Comparison of ENCODE assay signal across 27 mouse cellular contexts in the genomic region with DNA sequence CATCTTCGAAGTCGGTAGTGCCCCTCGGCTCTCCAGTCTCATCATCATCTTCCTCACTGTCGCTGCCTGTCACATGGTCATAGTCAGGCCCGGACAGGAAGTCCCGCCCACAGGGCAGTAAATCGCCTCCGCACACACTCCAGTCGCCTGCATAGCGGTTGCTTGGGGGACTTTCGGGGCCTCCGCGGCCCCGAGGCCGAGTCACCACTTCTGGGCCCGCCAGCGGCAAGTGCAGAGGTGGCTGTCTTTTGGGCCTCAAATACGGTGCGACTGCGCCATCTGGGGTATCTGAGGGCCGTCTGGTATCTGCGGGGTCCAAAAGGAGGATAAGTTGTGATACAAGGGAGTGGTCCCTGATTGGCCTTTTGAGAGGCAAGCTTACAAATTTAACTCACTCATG. TPM values are rescaled to one million over a fixed set of nuclear protein-coding genes. Genes with fewer than 3 reads are reported as not detected.
DNase-seq lines count a peak whose midpoint lies in the region; ATAC-seq and TF ChIP-seq lines count a peak whose summit lies in the region.
"Had no signal": no experiment of that assay in that cellular context is flagged by ENCODE, and none has a peak within 500 bp of the region (broad histone marks: within the 10 kb centered on the region; RNA-seq: fewer than 3 reads in every experiment).

No protein-coding gene starts in this region.

- H3K9ac ChIP-seq in heart, embryonic 11.5 days (ENCODE audit: low read depth, low read length): no peak overlapping the region
- no peak overlapping the region for H3K9ac ChIP-seq in ES-Bruce4 (ENCODE audit: low read depth, poor library complexity, severe bottlenecking)
- H3K9ac ChIP-seq: forebrain, embryonic 13.5 days; heart, embryonic 13.5 days; hindbrain, embryonic 12.5 days; hindbrain, embryonic 15.5 days had no signal

- H3K27me3 ChIP-seq in heart, embryonic 11.5 days (ENCODE audit: control insufficient read depth, insufficient read depth, low read length): no peaks in the 10 kb centered on the region
- H3K27me3 ChIP-seq in testis, adult 2 months (ENCODE audit: control insufficient read depth, insufficient read depth, low read length): no peaks in the 10 kb centered on the region
- H3K27me3 ChIP-seq in ES-Bruce4 (ENCODE audit: control insufficient read depth, insufficient read depth, low read length, poor library complexity, severe bottlenecking): no peaks in the 10 kb centered on the region
- H3K27me3 ChIP-seq: forebrain, embryonic 13.5 days; heart, embryonic 13.5 days; hindbrain, embryonic 12.5 days had no signal

- no peak overlapping the region for H3K4me3 ChIP-seq in heart, embryonic 11.5 days (ENCODE audit: low read depth, low read length)
- H3K4me3 ChIP-seq in testis, adult 2 months (ENCODE audit: control insufficient read depth, low read depth, low read length): peak overlapping the region; percentile 72
- peak overlapping the region; percentile 43; the same call in 1 of the 2 replicates for H3K4me3 ChIP-seq in ES-Bruce4 (ENCODE audit: low read depth, low read length)
- H3K4me3 ChIP-seq: forebrain, embryonic 10.5 days; forebrain, embryonic 13.5 days; heart, embryonic 13.5 days; hindbrain, embryonic 12.5 days; hindbrain, embryonic 15.5 days had no signal

- peaks cover 42% of the 10 kb centered on the region for H3K36me3 ChIP-seq in heart, embryonic 11.5 days (ENCODE audit: control insufficient read depth, insufficient read depth, low read length)
- no peaks in the 10 kb centered on the region for H3K36me3 ChIP-seq in testis, adult 2 months (ENCODE audit: control insufficient read depth, insufficient read depth, low read length)
- H3K36me3 ChIP-seq in ES-Bruce4 (ENCODE audit: control insufficient read depth, insufficient read depth, low read length, poor library complexity, severe bottlenecking): no peaks in the 10 kb centered on the region

- TF ChIP-seq EP300 in ES-Bruce4 (IDR thresholded peaks at IDR 0.05; ENCODE audit: insufficient read depth, low read depth, low read length): no peak

- 81% methylated on average over 22 of the region's 22 CpGs for WGBS in heart, embryonic 11.5 days (ENCODE audit: insufficient replicate concordance)

- peak; percentile 87 for DNase-seq in heart, adult 11 months
- DNase-seq in testis, postnatal 10 days (ENCODE audit: low spot score): no peak
- DNase-seq in R1 (ENCODE audit: low read depth, low spot score): peak; percentile 10
- no peak for DNase-seq in right cerebral cortex, postnatal 4 days
- DNase-seq: adrenal gland, adult 8-10 months; adrenal gland, postnatal 25 days; cerebellum, adult 2 months; gastrocnemius, postnatal 10 days; gastrocnemius, postnatal 36 days; heart, postnatal 14 days had no signal

- peaks cover 7% of the 10 kb centered on the region; the same call in 1 of the 2 replicates for H3K4me1 ChIP-seq in heart, embryonic 11.5 days (ENCODE audit: control insufficient read depth, insufficient read depth, low read length)
- H3K4me1 ChIP-seq in testis, adult 2 months (ENCODE audit: control insufficient read depth, insufficient read depth, low read length): peaks cover 11% of the 10 kb centered on the region
- peaks cover 3% of the 10 kb centered on the region for H3K4me1 ChIP-seq in ES-Bruce4 (ENCODE audit: control insufficient read depth, insufficient read depth, low read length)
- H3K4me1 ChIP-seq: forebrain, embryonic 13.5 days; hindbrain, embryonic 12.5 days; hindbrain, embryonic 15.5 days had no signal

- ATAC-seq in heart, embryonic 11.5 days (replicated peaks; ENCODE audit: insufficient number of reproducible peaks, low FRiP score, low TSS enrichment): no peak
- ATAC-seq: activated CD4-positive, CD25-positive, alpha-beta regulatory T cell, adult 4 months; CD4-positive, CD25-positive, alpha-beta regulatory T cell, adult 4 months; forebrain, embryonic 13.5 days; forebrain, embryonic 16.5 days; intestine, postnatal 0 days had no signal

- no peak overlapping the region for H3K4me2 ChIP-seq in heart, embryonic 11.5 days
- H3K4me2 ChIP-seq: forebrain, embryonic 13.5 days; heart, embryonic 13.5 days; hindbrain, embryonic 12.5 days; hindbrain, embryonic 15.5 days had no signal

- H3K9me3 ChIP-seq in heart, embryonic 11.5 days (replicated peaks; ENCODE audit: control insufficient read depth, low read length): no peaks in the 10 kb centered on the region
- H3K9me3 ChIP-seq in ES-Bruce4 (replicated peaks; ENCODE audit: control insufficient read depth, insufficient read depth, low read length, poor library complexity, severe bottlenecking): no peaks in the 10 kb centered on the region
- H3K9me3 ChIP-seq: forebrain, embryonic 10.5 days; forebrain, embryonic 13.5 days; heart, embryonic 13.5 days; hindbrain, embryonic 12.5 days; hindbrain, embryonic 15.5 days had no signal

- TF ChIP-seq POLR2A in testis, adult 2 months (IDR thresholded peaks at IDR 0.05; ENCODE audit: control insufficient read depth, low read depth, low read length): no peak
- TF ChIP-seq POLR2A in ES-Bruce4 (IDR thresholded peaks at IDR 0.05; ENCODE audit: insufficient read depth, low read length): no peak

- no peak for TF ChIP-seq CTCF in testis, adult 2 months (IDR thresholded peaks at IDR 0.05; ENCODE audit: control insufficient read depth, insufficient read depth, insufficient replicate concordance, low read depth, low read length)
- TF ChIP-seq CTCF in ES-Bruce4 (IDR thresholded peaks at IDR 0.05; ENCODE audit: low read depth, low read length): no peak

- H3K27ac ChIP-seq in heart, embryonic 11.5 days (ENCODE audit: low read depth, low read length): no peak overlapping the region
- H3K27ac ChIP-seq in testis, adult 2 months (ENCODE audit: control insufficient read depth, insufficient read depth, low read depth, low read length): no peak overlapping the region
- no peak overlapping the region for H3K27ac ChIP-seq in ES-Bruce4 (ENCODE audit: insufficient read depth, low read length)
- H3K27ac ChIP-seq: forebrain, embryonic 10.5 days; forebrain, embryonic 13.5 days; heart, embryonic 13.5 days; hindbrain, embryonic 12.5 days; hindbrain, embryonic 15.5 days had no signal

RNA-seq across cellular contexts. Expression of gene Syde1, which starts 6.2 kb away (rescaled TPM):
- 15.7 and 17.9 TPM in 2 replicates for polyA plus RNA-seq in heart, embryonic 11.5 days (2014; fragmentation: Nextera tagmentation; extraction: Ambion mirVana)
- 1.4 and 1.6 TPM in 2 replicates for polyA plus RNA-seq in testis, adult 2 months (2012; rRNA removed)
- polyA plus RNA-seq in ES-Bruce4 (2011; ENCODE audit: insufficient read depth, insufficient read length, low read depth, missing spikeins): 3.9 and 4.6 TPM in 2 replicates

RNA-seq across cellular contexts. Expression of gene Ilvbl, which starts 11.5 kb away (rescaled TPM):
- polyA plus RNA-seq in heart, embryonic 11.5 days (2014; fragmentation: Nextera tagmentation; extraction: Ambion mirVana): 29.8 and 38.0 TPM in 2 replicates
- 11.1 and 12.0 TPM in 2 replicates for polyA plus RNA-seq in testis, adult 2 months (2012; rRNA removed)
- 11.6 and 16.7 TPM in 2 replicates for polyA plus RNA-seq in ES-Bruce4 (2011; ENCODE audit: insufficient read depth, insufficient read length, low read depth, missing spikeins)

RNA-seq across cellular contexts. Expression of gene Olfr1357, which starts 32.3 kb away (rescaled TPM):
- polyA plus RNA-seq in heart, embryonic 11.5 days (2014; fragmentation: Nextera tagmentation; extraction: Ambion mirVana): not detected in 2 replicates
- polyA plus RNA-seq in testis, adult 2 months (2012; rRNA removed): not detected in 2 replicates
- polyA plus RNA-seq in ES-Bruce4 (2011; ENCODE audit: insufficient read depth, insufficient read length, low read depth, missing spikeins): not detected in 2 replicates
- polyA plus RNA-seq: activated CD4-positive, CD25-positive, alpha-beta regulatory T cell, adult 4 months; brain, embryonic 14.5 days; C2C12; CD4-positive, CD25-positive, alpha-beta regulatory T cell, adult 4 months; cerebellum, adult 2 months; embryonic facial prominence, embryonic 11.5 days; forebrain, embryonic 10.5 days; forebrain, embryonic 13.5 days; forebrain, embryonic 16.5 days; heart, embryonic 13.5 days; heart, embryonic 16.5 days; hindbrain, embryonic 12.5 days; hindbrain, embryonic 15.5 days; intestine, embryonic 14.5 days; intestine, postnatal 0 days had no signal

Comparison
In these comparisons a context has a peak if more than half of its experiments do, and no peak if none do; other contexts are left out.
1. DNase-seq: peak in heart, adult 11 months (single experiment) and R1 (single experiment); none in testis, postnatal 10 days (single experiment) and right cerebral cortex, postnatal 4 days (single experiment).